Mouse (Mus musculus) ovary, adult 10 weeks (tissue): ENCODE data around the gene Tm2d3. TPM values are rescaled to one million over a fixed set of nuclear protein-coding genes. Genes with fewer than 3 reads are reported as not detected.

Experiments
- polyA plus RNA-seq: library from polyadenylated mRNA; stranded (reverse); fragments of 350-450 nt; fragmentation: Illumina TruSeq; extraction: RNeasy Lipid Tissue Mini Kit (QIAGEN cat#74804); gene quantifications from one replicate; pipeline ENCODE4 v1.2.3, GENCODE M21; 2014

The Tm2d3 gene
- 10.9 TPM for polyA plus RNA-seq

GRCm38 (mm10) chr7:65690869-65691268 is at the start of gene Tm2d3:
TSS of gene Tm2d3 (plus strand) at chr7:65691169.

GRCm38 (mm10) chr7:65644643-65645351 is 46.2 kb upstream of the Tm2d3 start, which contains the start of gene Tarsl2:
TSS of gene Tarsl2 (plus strand) at chr7:65644898.

Other genes with a start within 250 kb of the Tm2d3 start
- gene Tjp1, start 163.4 kb upstream of the Tm2d3 start, polyA plus RNA-seq, result 176 TPM
- 30.7 TPM for gene Tarsl2, start 46.3 kb upstream of the Tm2d3 start, polyA plus RNA-seq
- gene Pcsk6, start 170.6 kb downstream of the Tm2d3 start, polyA plus RNA-seq, result 9.1 TPM